Mouse (Mus musculus): ENCODE results near the gene Slc7a11.
"Not testable (repeated sequence)": the region's sequence is repeated elsewhere in the genome, so short reads cannot be mapped to it uniquely, and the experiment has no call there.

Slc7a11 gene

DNA sequence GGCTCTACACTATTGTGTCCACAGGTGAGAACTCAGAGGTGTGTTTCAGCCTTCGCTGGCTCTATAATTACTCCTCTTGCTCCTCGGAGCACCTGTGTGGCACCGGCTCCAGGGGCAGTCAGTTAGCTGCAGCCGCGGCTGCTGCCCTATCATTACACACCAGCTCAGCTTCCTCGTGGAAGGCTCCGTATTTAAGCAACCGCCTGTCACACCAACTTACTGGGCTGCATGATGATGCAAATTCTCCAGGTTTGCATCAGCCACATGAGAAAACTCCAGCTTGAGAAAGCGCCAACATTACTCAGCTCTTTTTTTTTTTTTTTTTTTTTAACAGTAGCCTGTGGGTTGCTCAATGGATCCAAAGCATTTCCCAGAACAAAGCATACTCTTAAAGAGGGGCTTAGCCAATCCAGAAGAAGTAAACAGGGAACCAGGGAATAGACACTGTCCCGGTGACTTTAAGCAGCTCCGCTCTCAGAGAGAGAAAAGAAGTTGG, at the start of gene Slc7a11:
TSS of gene Slc7a11 (minus strand) at position 194 of the 496 bp plus-strand sequence.
- peak in 1 of 2 experiments; percentile 4 for DNase-seq

DNA sequence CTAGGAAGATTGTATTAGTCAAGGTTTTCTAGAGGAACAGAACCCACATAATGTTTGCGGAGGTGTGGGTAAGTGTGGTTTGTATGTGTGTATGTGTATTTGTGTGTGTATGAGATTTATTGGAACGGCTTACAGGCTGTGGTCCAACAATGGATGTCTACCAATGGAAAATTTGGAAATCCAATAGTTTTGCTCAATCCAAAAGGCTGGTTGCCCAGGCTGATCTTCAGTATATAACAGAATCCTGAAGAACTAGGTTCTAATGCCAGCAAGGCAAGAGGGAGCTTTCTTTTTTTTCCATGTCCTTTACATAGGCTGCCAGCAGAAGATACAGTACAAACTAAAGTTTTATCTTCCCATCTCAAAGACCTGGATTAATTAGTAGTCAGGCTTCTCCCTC, 48.3 kb upstream of the Slc7a11 start:
- no peak for DNase-seq

DNA sequence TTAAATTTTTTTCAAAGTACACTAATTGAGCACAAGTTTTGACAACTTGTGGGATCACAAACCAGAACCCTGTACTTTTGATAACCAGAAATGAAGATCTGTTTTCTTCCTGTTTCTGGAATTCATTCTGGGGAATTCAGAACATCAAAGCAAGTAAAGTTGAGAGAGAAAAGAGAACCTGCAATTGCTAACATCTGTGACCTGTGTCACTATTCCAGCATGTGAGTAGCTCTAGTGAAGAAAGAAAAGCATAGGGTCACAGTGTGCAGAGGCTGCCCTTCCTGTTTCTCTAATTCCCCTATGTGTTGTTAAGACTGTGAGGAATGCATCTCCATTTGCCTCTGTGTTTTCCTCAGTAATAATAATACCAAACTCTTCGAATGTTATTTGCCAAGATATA, 40.7 kb upstream of the Slc7a11 start:
- no peak for DNase-seq

DNA sequence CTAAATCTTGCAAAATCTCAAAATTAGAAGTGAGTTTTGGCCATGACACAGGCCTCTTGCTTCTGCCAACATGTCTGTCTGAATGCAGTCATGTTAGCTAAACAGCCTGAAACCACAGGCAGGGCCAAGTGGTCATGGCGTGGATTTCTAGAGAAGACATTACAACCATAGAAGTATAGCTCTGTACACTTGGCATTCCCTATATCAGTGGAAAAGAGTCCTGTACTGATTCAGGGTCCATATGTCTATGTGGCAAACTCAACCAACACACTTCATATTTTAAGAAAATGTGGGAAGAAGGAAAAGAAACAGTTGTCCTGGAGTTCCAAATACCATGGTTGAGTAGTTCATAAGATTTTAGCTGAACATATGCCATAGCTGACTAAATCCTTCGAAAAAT, 18.8 kb upstream of the Slc7a11 start:
- DNase-seq = no peak

DNA sequence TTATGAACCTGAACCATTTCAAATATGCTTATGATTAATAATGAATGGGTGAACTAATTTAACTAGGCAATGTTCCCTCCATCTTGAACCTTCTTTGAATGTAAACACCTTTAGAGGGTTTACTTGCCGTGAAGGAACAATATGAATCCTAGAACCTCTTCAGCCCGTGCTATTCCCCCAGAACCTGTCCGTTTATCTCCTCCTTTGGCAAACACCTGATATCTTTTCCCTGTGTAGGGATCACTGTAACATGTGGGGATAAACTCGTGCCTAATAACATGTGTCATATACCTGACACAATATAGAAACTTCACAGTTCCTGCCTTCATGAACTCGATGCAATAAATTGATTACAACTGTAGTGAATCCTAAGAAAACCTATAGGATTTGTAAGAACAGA, 13.7 kb upstream of the Slc7a11 start:
- no peak for DNase-seq

DNA sequence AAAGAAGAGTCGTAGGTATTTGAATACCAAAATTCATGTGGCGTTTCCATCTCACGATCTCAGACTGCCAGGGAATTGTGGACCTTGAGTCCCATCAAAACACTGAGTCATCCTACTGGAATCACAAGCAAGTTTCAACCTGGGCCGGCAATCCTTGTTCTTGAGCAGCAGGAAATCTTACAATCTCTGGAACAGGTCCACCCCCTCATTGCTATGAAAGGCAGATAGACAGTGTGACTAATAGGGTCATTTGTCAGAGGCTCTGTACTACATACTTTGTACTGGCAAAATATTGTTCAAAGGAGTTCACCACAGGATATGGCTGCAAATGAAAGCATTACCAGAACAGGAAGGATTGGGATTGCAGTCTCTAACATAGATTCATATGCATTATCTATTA, 13.2 kb upstream of the Slc7a11 start:
- no peak for DNase-seq

DNA sequence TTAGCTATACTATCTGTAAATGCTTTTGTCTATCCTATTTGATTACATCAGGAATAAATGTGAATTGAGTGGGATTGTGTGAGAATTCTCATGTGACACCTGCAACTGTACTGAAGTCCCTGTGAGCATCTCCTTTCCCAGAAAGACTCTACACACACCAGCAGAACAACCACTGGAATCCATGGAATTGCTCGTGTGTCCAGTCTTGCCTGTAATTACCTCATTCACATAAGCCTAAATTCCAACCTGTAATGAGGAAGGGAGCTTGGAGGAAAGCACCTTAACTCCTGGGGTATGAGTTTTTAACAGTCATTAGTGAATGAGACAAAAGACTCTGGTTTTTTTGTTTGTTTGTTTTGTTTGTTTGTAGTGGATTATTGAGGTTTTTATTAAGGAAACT, 12.6 kb upstream of the Slc7a11 start:
- DNase-seq = no peak

DNA sequence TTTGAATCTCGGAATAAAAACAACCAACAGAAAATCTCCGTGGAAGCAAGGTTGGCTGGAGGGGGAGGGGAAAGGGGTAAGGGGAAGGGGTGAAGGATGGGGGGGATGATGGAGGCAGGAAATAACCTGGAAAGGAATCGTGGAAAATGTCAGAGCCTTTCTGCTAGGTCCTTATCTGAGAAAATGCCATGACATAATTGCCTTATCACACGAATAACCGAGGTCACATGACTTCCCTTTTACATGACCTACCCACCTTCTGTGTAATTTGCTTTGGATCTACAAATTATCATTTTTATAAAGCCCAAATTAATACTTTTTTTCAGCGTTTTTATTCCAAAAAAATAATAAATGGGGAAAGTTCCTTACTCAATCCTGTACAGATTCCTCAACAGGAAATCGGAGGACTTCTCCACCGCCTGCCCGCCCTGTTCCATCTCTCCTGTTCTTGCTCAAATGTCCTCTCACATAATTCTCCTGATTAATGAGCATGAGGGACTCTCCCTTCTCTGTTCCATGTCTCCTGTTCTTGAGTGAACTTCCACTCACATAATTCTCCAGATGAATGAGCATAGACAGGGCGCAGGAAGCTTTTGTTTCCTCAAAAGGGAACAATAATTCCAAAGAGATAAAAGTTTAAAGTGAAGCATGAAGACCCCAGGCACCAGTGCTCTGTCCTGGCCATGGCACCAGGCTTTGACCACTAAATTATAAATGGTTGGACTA, 1.8 kb upstream of the Slc7a11 start:
- DNase-seq = no peak

DNA sequence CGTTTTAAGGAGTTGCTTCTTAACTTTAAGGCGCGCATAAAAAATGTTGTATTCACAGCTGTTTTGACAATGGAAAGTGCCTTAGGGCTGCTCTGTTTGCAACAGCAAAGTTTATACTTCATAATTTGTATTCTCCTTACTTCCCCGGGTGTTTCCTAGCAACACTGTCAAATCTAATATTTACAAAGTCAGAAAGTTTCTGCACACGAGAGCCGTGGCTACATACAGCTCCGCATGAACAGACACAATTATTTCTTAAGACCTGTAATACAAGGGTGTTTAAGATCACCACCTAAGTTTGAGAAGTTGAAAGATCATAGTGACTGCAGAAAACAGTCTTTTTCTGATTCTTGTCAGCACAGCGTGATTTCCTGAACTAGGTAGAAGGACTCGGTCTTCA, 528 bp upstream of the Slc7a11 start:
- no peak for DNase-seq

DNA sequence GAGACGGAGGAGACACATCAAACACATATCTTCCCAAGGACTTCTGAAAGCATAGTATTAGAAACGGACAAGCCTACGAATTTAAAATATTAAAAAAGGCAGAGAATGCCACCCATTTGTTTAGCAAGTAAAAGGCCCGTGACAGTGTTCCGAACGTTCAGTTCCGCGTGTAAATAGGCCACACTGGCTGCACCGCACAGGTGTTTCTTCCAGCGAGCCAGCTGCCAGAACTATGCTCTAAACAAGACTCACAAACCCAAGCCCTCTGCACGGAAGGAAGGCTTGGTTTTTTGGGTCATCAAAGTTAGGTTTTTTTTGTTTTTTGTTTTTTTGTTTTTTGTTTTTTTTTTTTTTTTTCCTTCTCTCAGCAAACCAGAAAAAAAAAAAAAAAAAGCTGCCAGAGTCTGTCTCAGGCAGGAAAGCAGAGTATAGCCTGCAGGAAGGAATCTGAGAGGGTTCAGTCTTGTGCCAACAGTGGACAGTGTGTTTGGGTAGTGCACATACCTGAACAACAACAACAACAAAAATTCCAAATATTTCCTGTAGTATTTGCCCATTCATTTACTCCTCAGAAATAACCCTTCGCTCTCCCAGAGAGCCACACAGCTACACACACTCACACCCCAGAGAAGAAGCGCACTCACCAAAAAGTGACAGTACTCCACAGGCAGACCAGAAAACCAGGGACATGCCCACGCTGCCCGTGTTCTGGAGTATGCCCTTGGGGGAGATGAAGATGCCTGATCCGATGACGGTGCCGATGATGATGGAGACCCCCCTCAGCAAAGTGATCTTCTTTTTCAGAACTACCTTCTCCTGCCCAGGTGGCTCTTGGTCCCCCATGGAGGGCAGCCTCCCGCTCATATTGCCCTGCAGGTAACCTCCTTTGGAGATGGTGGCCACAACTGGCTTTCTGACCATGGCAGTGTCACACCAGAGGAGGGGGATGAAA, 797 bp downstream of the Slc7a11 start:
- DNase-seq = peak in 1 of 2 experiments; percentile 6

DNA sequence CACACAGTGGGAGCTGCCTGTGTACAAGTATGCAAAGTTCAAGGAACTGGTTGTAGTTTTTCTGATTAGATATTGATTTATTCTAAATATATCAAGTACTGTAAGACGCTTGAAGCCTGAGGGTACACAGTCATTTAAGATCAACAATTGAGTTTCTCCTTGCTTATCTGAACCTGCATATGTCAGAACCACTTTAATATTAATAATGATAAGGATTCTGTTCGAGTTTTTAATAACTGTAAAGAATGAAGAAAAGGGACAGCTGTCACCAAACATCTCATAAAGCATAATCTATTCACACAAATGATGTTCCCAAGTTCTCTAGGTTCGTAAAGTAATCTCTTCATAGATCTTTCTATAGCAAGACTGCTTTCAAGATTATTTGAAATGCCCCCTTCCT, 2.1 kb downstream of the Slc7a11 start:
- DNase-seq = no peak

DNA sequence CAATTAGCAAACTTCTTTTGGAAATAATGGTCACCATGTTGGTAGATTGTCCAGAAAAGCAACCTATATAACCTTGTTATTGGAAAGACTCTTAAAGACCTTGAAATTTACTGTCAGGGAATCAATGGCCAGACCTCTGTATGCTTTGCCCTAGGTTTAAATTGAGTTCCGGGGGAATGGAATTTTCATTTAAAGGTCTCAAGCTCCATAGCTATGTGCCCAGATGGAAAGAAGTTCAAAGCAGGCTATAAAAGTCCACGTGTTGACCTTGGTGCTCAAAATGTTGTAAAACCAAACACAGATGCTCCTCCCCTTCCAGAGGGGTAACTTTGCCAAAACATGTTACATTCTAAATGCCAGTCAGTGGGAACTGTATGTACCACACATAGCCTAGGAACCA, 3.0 kb downstream of the Slc7a11 start:
- DNase-seq = no peak

DNA sequence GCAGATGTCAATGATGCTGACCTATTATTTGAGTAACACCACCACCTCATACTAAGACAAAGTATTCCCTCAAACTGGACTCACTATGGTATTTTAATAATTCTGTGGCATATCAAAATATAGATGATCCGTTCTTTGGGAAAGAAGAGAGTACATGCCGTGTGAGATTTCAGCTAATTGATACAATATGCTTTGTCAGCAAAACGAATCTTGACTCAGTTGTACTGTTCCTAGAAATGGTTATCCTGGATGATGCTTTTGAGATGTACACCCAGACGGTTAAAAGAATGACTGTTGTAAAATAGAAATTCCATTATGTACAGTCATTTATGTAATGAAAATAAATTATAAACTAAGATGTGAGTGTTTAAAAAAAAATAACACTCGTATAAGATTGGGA, 4.0 kb downstream of the Slc7a11 start:
- no peak for DNase-seq

DNA sequence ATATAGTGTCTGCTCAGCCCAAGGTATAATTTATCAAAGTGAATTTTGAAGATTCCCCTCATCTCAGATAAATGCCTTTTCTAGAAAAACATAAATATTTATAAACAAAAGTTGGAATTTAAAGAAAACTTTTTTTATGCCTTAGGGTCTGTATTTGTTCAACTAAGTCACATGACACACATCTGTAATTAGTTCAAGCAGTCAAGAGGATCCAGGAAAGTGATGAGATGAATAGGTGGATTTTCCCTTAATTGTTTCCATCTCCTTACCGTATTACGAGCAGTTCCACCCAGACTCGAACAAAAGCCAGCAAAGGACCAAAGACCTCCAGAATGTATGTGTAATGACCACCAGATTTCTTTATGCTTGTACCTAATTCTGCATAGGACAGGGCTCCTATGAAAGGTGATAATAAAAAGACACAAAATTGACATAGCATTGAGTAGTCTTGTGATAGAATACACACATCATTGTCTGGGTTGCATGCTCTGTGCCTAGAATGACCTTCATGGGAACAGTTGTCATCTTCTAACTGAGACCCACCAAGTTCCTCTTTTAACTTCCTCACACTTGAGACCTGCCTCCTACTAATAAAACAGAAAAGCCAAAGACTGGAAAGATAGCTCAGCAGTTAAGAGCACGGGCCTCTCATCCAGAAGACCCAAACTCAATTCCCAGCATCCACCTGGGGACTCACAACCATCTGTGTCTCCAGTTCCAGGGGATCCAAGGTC, 4.7 kb downstream of the Slc7a11 start:
- DNase-seq = peak in 1 of 2 experiments; percentile 2

DNA sequence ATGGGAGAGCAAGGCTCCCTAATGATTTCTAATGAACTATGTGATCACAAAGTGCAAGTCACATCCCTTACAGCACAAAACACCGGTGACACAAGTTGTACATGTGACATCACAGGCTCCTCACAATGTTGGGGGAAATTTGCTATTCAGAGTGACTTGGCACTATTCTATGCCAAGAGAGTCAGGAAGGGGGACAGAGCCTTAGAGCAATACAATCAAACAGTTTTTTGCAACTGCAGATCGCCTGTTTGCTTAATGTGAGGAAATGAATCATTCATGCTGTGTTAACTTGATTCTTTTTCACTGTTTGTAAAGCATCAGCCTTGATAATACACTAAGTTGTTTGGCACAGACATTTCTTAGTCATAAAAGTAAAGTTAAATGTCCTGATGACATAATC, 5.3 kb downstream of the Slc7a11 start:
- not testable (repeated sequence) for DNase-seq

DNA sequence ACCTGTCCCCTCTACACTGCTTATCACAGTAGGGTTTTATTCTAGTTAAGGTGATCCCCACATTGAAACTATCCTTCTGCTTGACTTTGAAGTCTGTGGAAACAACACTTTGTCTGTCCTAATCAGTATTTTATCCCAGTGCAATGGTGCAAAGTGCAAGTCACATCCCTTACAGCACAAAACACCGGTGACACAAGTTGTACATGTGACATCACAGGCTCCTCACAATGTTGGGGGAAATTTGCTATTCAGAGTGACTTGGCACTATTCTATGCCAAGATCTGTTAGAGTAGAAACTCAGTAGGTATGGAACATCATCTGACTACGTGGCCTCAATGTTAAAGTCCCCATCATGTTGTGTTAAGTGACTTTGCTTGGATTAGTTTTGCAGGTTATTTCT, 7.0 kb downstream of the Slc7a11 start:
- DNase-seq = not testable (repeated sequence)

DNA sequence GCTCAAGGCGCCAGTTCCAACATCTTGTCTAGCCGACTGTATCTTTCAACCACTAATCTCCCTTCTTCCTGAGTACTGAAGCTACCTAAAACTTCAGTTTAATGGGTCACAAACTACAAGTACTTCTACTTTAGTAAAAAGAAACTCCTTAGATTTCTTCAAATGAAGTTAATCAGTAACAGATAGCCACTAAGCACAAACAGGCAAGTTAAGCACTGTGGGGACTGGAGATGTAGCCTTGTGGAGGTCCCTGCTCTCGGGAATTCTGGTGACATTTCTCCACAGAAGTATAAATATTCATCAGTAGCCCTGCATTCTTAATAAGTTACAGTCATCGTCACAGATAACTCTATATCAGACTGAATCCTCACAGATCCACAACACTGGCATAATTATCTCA, 9.6 kb downstream of the Slc7a11 start:
- DNase-seq = no peak

DNA sequence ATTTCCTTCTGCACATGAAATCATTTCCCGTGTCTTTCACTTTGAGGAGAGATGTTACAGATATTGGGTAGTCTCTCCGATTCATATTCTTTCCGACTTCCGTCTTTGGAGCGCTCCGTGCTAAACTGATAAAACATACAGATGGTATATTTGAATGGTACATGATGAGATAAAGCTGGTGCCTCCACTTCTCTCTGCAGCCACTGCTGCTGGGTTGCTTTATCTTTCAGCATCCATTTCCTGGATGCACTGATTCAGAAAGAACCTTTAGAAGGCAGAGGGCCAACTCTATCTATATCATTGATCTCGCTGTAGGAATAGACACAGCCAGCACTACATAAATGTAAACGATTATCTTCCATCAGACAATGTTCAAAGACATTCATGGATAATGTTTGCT, 12.6 kb downstream of the Slc7a11 start:
- DNase-seq = no peak

DNA sequence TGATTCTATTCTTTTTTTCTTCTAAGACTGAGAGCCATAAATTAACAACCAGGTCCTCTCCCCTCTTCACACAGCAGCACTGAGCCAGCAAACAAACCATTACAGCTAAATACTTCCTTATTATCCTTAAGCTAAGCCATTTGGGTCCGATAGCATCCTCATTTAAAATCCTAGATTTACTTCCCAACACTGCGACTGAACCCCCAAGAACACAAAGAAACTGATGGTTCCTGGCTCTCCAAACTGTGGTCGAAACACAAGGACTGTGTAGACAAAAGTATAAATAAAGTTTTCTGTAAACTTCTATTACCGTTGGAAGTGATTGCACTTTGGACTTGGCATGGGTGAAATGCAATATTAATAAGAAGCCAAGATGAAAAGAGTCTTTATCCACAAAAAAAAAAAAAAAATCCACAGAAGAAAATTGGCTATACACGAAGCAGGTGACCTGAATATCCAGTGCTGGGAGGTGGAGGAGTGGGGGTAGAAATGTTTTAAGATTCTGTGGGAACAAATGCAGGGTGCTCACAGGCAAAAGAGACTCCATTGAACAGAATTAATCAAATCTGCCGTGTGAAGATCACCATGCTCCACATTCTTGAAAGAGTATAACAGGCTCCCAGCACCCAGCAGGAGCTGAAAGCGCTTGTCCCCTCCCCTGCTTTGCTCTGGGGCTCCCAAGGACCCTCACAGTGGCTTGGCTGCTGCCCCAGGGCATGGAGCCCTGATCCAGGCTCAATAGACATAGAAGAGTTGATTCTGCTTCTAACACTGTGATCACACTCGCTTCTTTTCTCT, 21.7 kb downstream of the Slc7a11 start:
- DNase-seq = no peak

DNA sequence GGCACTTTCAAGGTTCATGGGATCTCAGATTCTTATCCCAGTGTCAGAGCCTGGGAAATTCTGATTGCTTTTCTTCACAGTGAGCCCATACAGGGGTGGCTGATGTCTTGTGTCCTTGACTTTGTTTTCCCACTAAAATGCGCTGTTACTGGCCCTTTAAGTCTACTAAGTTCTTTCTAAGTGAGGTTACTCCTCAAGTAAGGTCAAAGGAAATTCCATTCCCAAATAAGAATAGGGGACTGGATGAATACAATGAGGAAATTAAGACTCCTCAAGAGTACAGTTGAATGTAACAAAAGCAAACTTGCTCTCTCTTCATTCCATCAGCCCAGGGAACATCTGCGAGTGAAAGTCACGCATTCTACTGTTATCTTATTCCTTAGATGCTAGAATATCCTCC, 24.3 kb downstream of the Slc7a11 start:
- no peak for DNase-seq

DNA sequence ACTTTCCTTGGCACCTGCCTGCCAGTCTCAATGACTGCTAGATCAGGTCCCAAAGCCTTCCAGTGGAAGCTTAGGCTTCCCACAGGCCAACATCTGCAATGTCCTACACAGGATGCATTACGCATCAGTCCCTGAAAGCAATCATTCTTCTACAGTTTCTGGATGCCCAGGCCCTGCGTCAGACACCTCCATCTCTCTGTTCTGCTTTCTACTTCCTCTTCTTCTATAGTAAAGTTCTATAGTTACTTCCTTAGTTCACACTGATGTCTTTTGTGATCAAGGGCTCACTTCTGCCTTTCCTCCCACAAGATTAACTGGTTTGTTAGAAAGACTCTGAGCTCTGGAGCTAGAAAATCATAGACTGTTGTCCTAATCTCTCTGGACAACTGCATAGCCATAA, 36.6 kb downstream of the Slc7a11 start:
- no peak for DNase-seq

DNA sequence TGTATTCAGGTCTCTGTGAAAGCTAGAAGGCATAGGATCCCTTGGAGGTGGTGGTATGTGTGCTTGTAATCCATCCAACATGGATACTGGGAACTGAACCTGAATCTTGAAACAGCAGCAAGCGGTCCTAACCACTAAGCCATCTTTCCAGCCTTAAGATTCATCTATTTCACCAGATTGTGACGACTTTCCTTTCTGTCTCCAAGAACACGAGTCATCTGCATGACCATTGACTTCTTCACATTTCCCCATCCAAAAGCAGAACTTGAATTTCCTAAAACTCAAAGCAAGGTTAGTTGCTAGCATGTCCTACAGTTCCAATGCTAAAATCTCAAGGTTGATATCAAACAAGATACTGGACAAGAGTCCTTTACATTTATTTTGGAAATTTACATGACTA, 37.5 kb downstream of the Slc7a11 start:
- no peak for DNase-seq

Measured in spleen, adult 18-20 months (tissue).